Mouse (Mus musculus): ENCODE results near the gene Olfr68. TPM values are rescaled to one million over a fixed set of nuclear protein-coding genes. Genes with fewer than 3 reads are reported as not detected.

The Olfr68 gene
- not detected in 2 replicates for polyA plus RNA-seq (2012; rRNA removed)

GRCm38 (mm10) chr7:103779598-103779997, at the start of gene Olfr68:
Gene Olfr68, minus strand, starts transcription at chr7:103779698.

GRCm38 (mm10) chr7:103827808-103828207, 48.3 kb upstream of the Olfr68 start, which contains the start of gene Hbb-bs:
Gene Hbb-bs, minus strand, starts transcription at chr7:103828096.

GRCm38 (mm10) chr7:103813766-103814165, 34.3 kb upstream of the Olfr68 start, which contains the start of gene Hbb-bt:
Gene Hbb-bt, minus strand, starts transcription at chr7:103813996.

GRCm38 (mm10) chr7:103791721-103792120, 12.2 kb upstream of the Olfr68 start, which contains the start of gene Olfr67:
Gene Olfr67, minus strand, starts transcription at chr7:103791821.

GRCm38 (mm10) chr7:103771494-103771893, 8.0 kb downstream of the Olfr68 start, which contains the start of gene Olfr69:
Gene Olfr69, minus strand, starts transcription at chr7:103771594.

GRCm38 (mm10) chr7:103757233-103757632, 22.3 kb downstream of the Olfr68 start, which contains the start of gene Olfr630:
Gene Olfr630, minus strand, starts transcription at chr7:103757333.

GRCm38 (mm10) chr7:103744843-103745242, 34.7 kb downstream of the Olfr68 start, which contains the start of gene Olfr629:
Gene Olfr629, minus strand, starts transcription at chr7:103744943.

DNA sequence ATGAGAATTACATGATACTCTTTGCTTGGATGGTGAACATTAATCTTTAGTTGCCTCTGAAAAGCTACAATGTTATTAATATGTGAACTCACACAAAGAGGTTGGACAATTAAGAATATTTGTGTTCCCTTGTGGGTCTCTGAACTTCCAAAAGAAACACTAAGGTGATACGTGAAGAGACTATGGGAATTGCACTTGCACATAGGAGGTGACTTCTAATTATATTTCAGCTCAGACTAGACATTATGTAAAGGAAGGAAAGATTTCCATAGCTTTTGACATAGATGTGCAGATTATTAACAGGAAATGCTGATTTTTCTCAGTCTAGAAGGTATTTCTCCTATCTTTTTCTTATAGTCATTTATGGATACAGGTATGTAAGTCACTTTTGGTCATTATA, 49.4 kb downstream of the Olfr68 start, which contains the start of gene Olfr628:
Olfr628 (plus strand) TSS at position 301 of the 400 bp plus-strand sequence.

Other genes starting within 250 kb of the Olfr68 start
- not detected in 2 replicates for gene Olfr612, start 237.0 kb downstream of the Olfr68 start, polyA plus RNA-seq (2012; rRNA removed)
- gene Olfr613, start 231.6 kb downstream of the Olfr68 start, polyA plus RNA-seq (2012; rRNA removed): not detected in 2 replicates
- not detected in 2 replicates for gene Olfr615, start 223.6 kb downstream of the Olfr68 start, polyA plus RNA-seq (2012; rRNA removed)
- gene Olfr616, start 210.6 kb downstream of the Olfr68 start, polyA plus RNA-seq (2012; rRNA removed): not detected in 2 replicates
- gene Olfr617, start 206.6 kb downstream of the Olfr68 start, polyA plus RNA-seq (2012; rRNA removed): not detected in 2 replicates
- not detected in 2 replicates for gene Olfr618, start 189.6 kb downstream of the Olfr68 start, polyA plus RNA-seq (2012; rRNA removed)
- gene Olfr619, start 179.1 kb downstream of the Olfr68 start, polyA plus RNA-seq (2012; rRNA removed): not detected in 2 replicates
- not detected in 2 replicates for gene Olfr620, start 167.2 kb downstream of the Olfr68 start, polyA plus RNA-seq (2012; rRNA removed)
- gene Olfr622, start 137.0 kb downstream of the Olfr68 start, polyA plus RNA-seq (2012; rRNA removed): not detected in 2 replicates
- gene Olfr623, start 116.0 kb downstream of the Olfr68 start, polyA plus RNA-seq (2012; rRNA removed): not detected in 2 replicates
- gene Olfr624, start 108.5 kb downstream of the Olfr68 start, polyA plus RNA-seq (2012; rRNA removed): not detected in 2 replicates
- not detected in 2 replicates for gene Olfr625-ps1, start 97.0 kb downstream of the Olfr68 start, polyA plus RNA-seq (2012; rRNA removed)
- gene Olfr243, start 65.0 kb downstream of the Olfr68 start, polyA plus RNA-seq (2012; rRNA removed): not detected in 2 replicates
- gene Olfr628, start 49.3 kb downstream of the Olfr68 start, polyA plus RNA-seq (2012; rRNA removed): not detected in 2 replicates
- gene Olfr629, start 34.8 kb downstream of the Olfr68 start, polyA plus RNA-seq (2012; rRNA removed): not detected in 2 replicates
- gene Olfr630, start 22.4 kb downstream of the Olfr68 start, polyA plus RNA-seq (2012; rRNA removed): not detected in 2 replicates
- gene Olfr69, start 8.1 kb downstream of the Olfr68 start, polyA plus RNA-seq (2012; rRNA removed): not detected in 2 replicates
- gene Olfr67, start 12.1 kb upstream of the Olfr68 start, polyA plus RNA-seq (2012; rRNA removed): not detected in 2 replicates
- 4.5 and 10.0 TPM in 2 replicates for gene Hbb-bt, start 34.3 kb upstream of the Olfr68 start, polyA plus RNA-seq (2012; rRNA removed)
- gene Hbb-bs, start 48.4 kb upstream of the Olfr68 start, polyA plus RNA-seq (2012; rRNA removed): 47.8 and 134 TPM in 2 replicates
- gene Hbb-bh2, start 60.8 kb upstream of the Olfr68 start, polyA plus RNA-seq (2012; rRNA removed): not detected in 2 replicates
- not detected in 2 replicates for gene Hbb-bh1, start 63.5 kb upstream of the Olfr68 start, polyA plus RNA-seq (2012; rRNA removed)
- gene Hbb-y, start 73.5 kb upstream of the Olfr68 start, polyA plus RNA-seq (2012; rRNA removed): not detected in 2 replicates
- gene Olfr66, start 106.6 kb upstream of the Olfr68 start, polyA plus RNA-seq (2012; rRNA removed): not detected in 2 replicates
- not detected in 2 replicates for gene Olfr64, start 114.8 kb upstream of the Olfr68 start, polyA plus RNA-seq (2012; rRNA removed)
- not detected in 2 replicates for gene Olfr65, start 123.8 kb upstream of the Olfr68 start, polyA plus RNA-seq (2012; rRNA removed)
- not detected in 2 replicates for gene Olfr631, start 149.1 kb upstream of the Olfr68 start, polyA plus RNA-seq (2012; rRNA removed)
- gene Olfr632, start 154.6 kb upstream of the Olfr68 start, polyA plus RNA-seq (2012; rRNA removed): not detected in 2 replicates
- gene Olfr633, start 164.7 kb upstream of the Olfr68 start, polyA plus RNA-seq (2012; rRNA removed): not detected in 2 replicates
- not detected in 2 replicates for gene Olfr635, start 191.5 kb upstream of the Olfr68 start, polyA plus RNA-seq (2012; rRNA removed)
- gene Olfr638, start 219.0 kb upstream of the Olfr68 start, polyA plus RNA-seq (2012; rRNA removed): not detected in 2 replicates
- not detected in 2 replicates for gene Olfr639, start 237.6 kb upstream of the Olfr68 start, polyA plus RNA-seq (2012; rRNA removed)
- not detected in 2 replicates for gene Olfr640, start 245.9 kb upstream of the Olfr68 start, polyA plus RNA-seq (2012; rRNA removed)